Mouse (Mus musculus): ENCODE results near the gene Trim7. TPM values are rescaled to one million over a fixed set of nuclear protein-coding genes. Genes with fewer than 3 reads are reported as not detected.
"Not testable (repeated sequence)": the region's sequence is repeated elsewhere in the genome, so short reads cannot be mapped to it uniquely, and the experiment has no call there.

Trim7 gene
- total RNA-seq (2021) = 10 to 100 TPM; 25.9 to 51.8 TPM
- long read RNA-seq, experiment 1, transcript Trim7-201 (7 exons, 2,161 nt) = major isoform, 43 of 51 reads
- long read RNA-seq, experiment 1, partial matches to known transcripts = 1 of 51 reads
- long read RNA-seq, experiment 1, other reads (novel, unspliced or antisense) = 6 of 51 reads
- long read RNA-seq, experiment 2, transcript Trim7-201 (7 exons, 2,161 nt) = major isoform, 16 of 23 reads
- long read RNA-seq, experiment 2, partial matches to known transcripts = 4 of 23 reads
- long read RNA-seq, experiment 2, other reads (novel, unspliced or antisense) = 3 of 23 reads

GRCm38 (mm10) chr11:48825979-48826751, at the start of gene Trim7, which contains the start of gene Gm12184:
TSS of gene Trim7 (plus strand) at chr11:48826140.
TSS of gene Gm12184 (minus strand) at chr11:48826655.
- Histone ChIP-seq H3K27ac (peak within 1 kb of the TSS; percentile 77), H3K4me3 (peak within 1 kb of the TSS; percentile 70)
- TF ChIP-seq CTCF (IDR thresholded peaks at IDR 0.05) = peak; percentile 20; the same call in 1 of the 2 replicates
- intact Hi-C loops (cut with DNase I) = not testable (repeated sequence)
- peak; percentile 38 for DNase-seq

GRCm38 (mm10) chr11:48776664-48777063, 49.3 kb upstream of the Trim7 start:
- TF ChIP-seq CTCF (IDR thresholded peaks at IDR 0.05) = peak; percentile 19; the same call in 1 of the 2 replicates
- DNase-seq = no peak
- intact Hi-C loops (cut with DNase I) = no loop called here
- Histone ChIP-seq H3K27ac (no peak overlapping the region), H3K4me3 (no peak overlapping the region)

GRCm38 (mm10) chr11:48777303-48777702, 48.6 kb upstream of the Trim7 start:
- no peak overlapping the region for H3K27ac ChIP-seq
- intact Hi-C loops (cut with DNase I) = no loop called here
- TF ChIP-seq CTCF (IDR thresholded peaks at IDR 0.05) = no peak
- no peak overlapping the region for H3K4me3 ChIP-seq
- no peak for DNase-seq

- no peak for DNase-seq
- intact Hi-C loops (cut with DNase I) = no loop called here
- peak; percentile 65 for TF ChIP-seq CTCF (IDR thresholded peaks at IDR 0.05)
- no peak overlapping the region for H3K27ac ChIP-seq
- no peak overlapping the region for H3K4me3 ChIP-seq
Observed at GRCm38 (mm10) chr11:48779450-48779849, 46.5 kb upstream of the Trim7 start.

- intact Hi-C loops (cut with DNase I) = no loop called here
- no peak for DNase-seq
- Histone ChIP-seq H3K27ac (no peak overlapping the region), H3K4me3 (no peak overlapping the region)
- no peak for TF ChIP-seq CTCF (IDR thresholded peaks at IDR 0.05)
Observed at GRCm38 (mm10) chr11:48782243-48782642, 43.7 kb upstream of the Trim7 start.

DNA sequence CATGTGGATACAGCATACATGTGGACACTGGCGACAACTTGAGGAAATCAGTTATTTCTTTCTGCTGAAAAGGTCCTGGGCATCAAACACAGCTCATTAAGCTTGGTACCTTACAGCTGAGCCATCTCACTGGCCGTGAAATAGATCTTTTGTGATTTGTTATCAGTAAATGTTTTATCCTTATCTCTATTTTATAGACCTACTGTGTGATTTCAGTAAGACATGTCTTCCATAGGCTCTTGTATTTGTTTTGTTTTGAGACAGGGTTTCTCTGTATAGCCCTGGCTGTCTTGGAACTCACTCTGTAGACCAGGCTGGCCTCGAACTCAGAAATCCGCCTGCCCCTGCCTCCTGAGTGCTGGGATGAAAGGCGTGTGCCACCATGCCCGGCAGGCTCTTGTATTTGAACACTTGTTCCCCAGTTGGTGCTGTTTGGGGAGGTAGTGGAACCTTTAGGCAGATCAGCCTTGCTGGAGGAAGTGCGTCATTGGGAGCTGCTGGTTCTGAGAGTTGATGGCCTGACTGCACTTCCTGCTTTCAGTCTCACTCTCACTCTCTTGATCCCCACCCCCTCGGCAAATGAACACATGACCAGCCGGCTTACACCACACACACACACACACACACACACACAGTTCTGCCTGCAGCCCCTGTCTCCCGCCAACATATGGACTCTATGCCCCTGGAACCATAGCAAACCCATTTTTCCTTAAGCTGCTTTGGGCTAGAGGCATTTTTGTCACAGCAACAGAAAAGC, 38.3 kb upstream of the Trim7 start:
- peak overlapping the region; percentile 61 for H3K4me3 ChIP-seq
- no peak for TF ChIP-seq CTCF (IDR thresholded peaks at IDR 0.05)
- intact Hi-C loops (cut with DNase I) = no loop called here
- DNase-seq = peak; percentile 37
- H3K27ac ChIP-seq = peak overlapping the region; percentile 61; the same call in 1 of the 2 replicates

- Histone ChIP-seq H3K27ac (peak overlapping the region; percentile 61), H3K4me3 (peak overlapping the region; percentile 61)
- intact Hi-C loops (cut with DNase I) = loop anchor here (1.0 kb wide), 1 partner anchor 71 kb away; no protein-coding TSS in a partner anchor
- DNase-seq = peak; percentile 74
- TF ChIP-seq CTCF (IDR thresholded peaks at IDR 0.05) = peak; percentile 81
Observed at GRCm38 (mm10) chr11:48788311-48789089, 37.4 kb upstream of the Trim7 start.

DNA sequence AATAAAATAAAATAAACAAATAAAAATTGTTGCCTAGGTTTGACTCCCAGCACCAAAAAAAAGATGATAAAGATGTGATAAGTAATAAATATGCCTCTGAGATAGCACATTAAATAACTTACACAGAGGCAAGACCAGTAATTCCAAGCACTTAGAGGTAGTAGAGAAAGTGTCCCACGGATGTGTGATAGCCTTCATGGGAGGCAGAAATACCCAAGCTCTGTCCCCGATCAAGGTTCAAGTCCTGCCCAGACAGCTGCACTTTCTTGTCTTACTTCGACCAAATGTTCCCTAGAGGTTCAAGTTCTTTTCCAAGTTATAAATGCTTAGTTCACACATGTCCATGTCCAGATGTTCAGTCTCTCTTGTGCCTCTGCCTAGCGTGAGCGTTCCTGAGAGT, 36.7 kb upstream of the Trim7 start:
- intact Hi-C loops (cut with DNase I) = loop anchor here (1.0 kb wide), 1 partner anchor 70 kb away; no protein-coding TSS in a partner anchor
- H3K27ac ChIP-seq = no peak overlapping the region
- no peak for TF ChIP-seq CTCF (IDR thresholded peaks at IDR 0.05)
- H3K4me3 ChIP-seq = no peak overlapping the region
- no peak for DNase-seq

DNA sequence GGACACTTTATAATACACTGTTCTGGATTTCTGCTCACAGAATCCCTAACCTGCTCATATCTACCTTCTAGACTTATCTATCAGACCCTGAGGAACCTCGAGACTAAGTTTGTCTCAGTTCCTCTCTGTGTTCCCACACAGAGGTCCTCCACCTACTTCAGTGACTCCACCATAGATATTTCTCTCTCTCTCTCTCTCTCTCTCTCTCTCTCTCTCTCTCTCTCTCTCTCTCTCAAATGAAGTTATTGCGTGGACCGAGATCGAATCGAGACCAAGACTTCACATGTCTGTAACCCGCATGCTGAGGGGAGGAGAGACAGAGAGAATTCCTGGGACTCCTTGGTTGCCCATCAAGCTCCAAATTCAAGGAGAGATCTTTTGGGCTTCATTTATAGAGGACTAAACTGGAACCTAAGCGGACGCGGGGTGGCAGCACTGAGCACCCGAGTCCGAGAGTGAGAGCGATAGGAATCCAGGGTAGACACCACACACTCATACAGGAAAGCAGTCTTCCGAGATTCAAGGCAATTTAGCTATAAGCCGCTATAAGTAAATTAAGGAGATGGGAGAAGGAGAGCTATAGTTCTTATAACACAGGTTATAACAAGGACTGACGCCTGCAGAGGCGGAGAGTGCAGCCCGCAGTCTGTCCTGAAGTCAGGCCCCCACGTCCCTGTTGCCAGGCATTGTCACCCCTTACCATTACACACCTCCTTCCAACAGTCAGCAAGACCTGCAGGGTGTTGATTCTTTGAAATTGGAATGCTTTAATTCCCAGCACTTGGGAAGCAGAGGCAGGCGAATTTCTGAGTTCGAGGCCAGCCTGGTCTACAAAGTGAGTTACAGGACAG, 35.7 kb upstream of the Trim7 start:
- peak; percentile 88 for DNase-seq
- H3K27ac ChIP-seq = peak overlapping the region; percentile 43; the same call in 1 of the 2 replicates
- peak overlapping the region; percentile 55 for H3K4me3 ChIP-seq

GRCm38 (mm10) chr11:48790946-48791345, 35.0 kb upstream of the Trim7 start:
- no peak overlapping the region for H3K4me3 ChIP-seq
- TF ChIP-seq CTCF (IDR thresholded peaks at IDR 0.05) = no peak
- DNase-seq = no peak
- no peak overlapping the region for H3K27ac ChIP-seq
- intact Hi-C loops (cut with DNase I) = no loop called here

More for the DNA sequence above, 35.7 kb upstream of the Trim7 start:
- peak; percentile 91 for TF ChIP-seq CTCF (IDR thresholded peaks at IDR 0.05)
- intact Hi-C loops (cut with DNase I) = loop anchor here (1.0 kb wide), 1 partner anchor 69 kb away; no protein-coding TSS in a partner anchor

DNA sequence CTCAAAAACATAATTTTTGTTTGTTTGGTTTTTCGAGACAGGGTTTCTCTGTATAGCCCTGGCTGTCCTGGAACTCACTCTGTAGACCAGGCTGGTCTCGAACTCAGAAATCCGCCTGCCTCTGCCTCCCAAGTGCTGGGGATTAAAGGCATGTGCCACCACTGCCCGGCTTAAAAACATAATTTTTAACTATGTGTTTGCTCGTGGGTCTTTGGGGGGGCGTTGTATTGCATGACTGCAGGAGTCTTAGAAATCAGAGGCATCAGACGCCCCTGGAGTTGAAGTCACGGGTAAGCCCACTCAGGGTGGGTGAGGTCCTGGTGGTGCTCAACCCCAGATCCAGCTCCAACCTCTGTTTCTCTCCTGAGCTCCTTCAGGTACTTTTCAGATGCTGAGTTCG, 34.0 kb upstream of the Trim7 start:
- DNase-seq; intact Hi-C loops (cut with DNase I); H3K27ac ChIP-seq; H3K4me3 ChIP-seq: not testable (repeated sequence)

All from gastrocnemius, adult 2 months (tissue).